Mouse (Mus musculus) forebrain, postnatal 0 days (tissue): ENCODE measurements at regions not wholly inside any gene's neighbourhood (a gene's known extent, or its start where the extent isn't known, plus 50 kb on each side); places are given as distances from the start of the nearest gene placed in this dataset.

Experiments used
- ATAC-seq: fragments of 200-750 bp; cut with Nextera tagmentation; 2 replicates; pipeline ENCODE4 v1.8.0; 2017; ENCODE audit warnings: mild to moderate bottlenecking, moderate library complexity
- DNase-seq: peaks from one replicate; pipeline ENCODE4 v3.0.0-alpha.2; 2015
- H3K27ac ChIP-seq: fragments of 300-500 bp; sonication (generic); 2 replicates; pipeline ENCODE4 v1.5.1; 2014; ENCODE audit warnings: low read depth, mild to moderate bottlenecking, antibody characterized with exemption, low read length, moderate library complexity, mixed read lengths
- H3K27me3 ChIP-seq: fragments of 300-500 bp; sonication (generic); 2 replicates; pipeline ENCODE4 v1.6.1; 2014; ENCODE audit warnings: mild to moderate bottlenecking, low read length, mixed read lengths; ENCODE audit not compliant: insufficient read depth
- H3K36me3 ChIP-seq: fragments of 300-500 bp; sonication (generic); 2 replicates; pipeline ENCODE4 v1.6.1; 2014; ENCODE audit warnings: mild to moderate bottlenecking, moderate library complexity; ENCODE audit not compliant: insufficient read depth
- H3K4me1 ChIP-seq: fragments of 300-500 bp; sonication (generic); 2 replicates; pipeline ENCODE4 v1.6.1; 2014; ENCODE audit warnings: antibody characterized with exemption; ENCODE audit not compliant: insufficient read depth
- H3K4me2 ChIP-seq: fragments of 300-500 bp; sonication (generic); 2 replicates; pipeline ENCODE4 v1.6.1; 2014; ENCODE audit warnings: low read depth, mild to moderate bottlenecking, moderate library complexity
- H3K4me3 ChIP-seq: fragments of 300-500 bp; sonication (generic); 2 replicates; pipeline ENCODE4 v1.5.1; 2014; ENCODE audit warnings: low read depth, low read length, mixed read lengths
- H3K9ac ChIP-seq: fragments of 300-500 bp; sonication (generic); 2 replicates; pipeline ENCODE4 v1.6.1; 2014; ENCODE audit warnings: mild to moderate bottlenecking
- H3K9me3 ChIP-seq: fragments of 300-500 bp; sonication (generic); 2 replicates; pipeline ENCODE4 v1.6.1; 2016; ENCODE audit warnings: low read length
- CTCF ChIP-seq: sonication (generic); IDR thresholded peaks from 2 replicates; pipeline ENCODE4 v1.5.1; 2016; ENCODE audit warnings: antibody characterized with exemption, control low read depth, low read depth
- WGBS: fragments of 180-500 bp; shearing (Covaris S2); extraction: QIAGEN DNeasy Blood & Tissue Kit; methylation state at CpG from one replicate; pipeline ENCODE4 v1.1.7; 2014; 5-methylcytosine and 5-hydroxymethylcytosine counted together

DNA sequence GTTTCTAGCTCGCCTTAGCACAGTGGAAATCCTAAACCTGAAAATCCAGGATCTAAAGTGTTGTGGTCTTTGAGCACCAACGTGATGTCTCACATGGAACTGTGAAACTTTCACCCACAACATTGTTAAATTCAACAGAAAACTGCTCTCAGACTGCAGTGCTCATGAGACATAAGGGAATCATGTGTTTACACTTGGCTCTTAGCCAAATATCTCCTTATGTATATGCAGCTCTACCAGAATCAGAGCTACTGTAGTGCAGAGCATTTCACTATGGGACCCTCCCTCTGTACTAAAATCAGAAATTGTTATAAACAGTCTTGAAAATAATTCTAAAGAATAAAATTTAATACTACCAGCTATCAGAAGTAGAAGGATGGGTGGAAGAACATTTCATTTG lies 778.8 kb upstream of the Fam84a start:
- no peak overlapping the region for H3K4me3 ChIP-seq
- WGBS, result 76% methylated on average over 2 of the region's 2 CpGs
- no peak overlapping the region for H3K9ac ChIP-seq
- no peaks in the 10 kb centered on the region for H3K9me3 ChIP-seq
- DNase-seq (peak; percentile 18), ATAC-seq (peak; percentile 70)
- no peaks in the 10 kb centered on the region for H3K4me1 ChIP-seq
- H3K27me3 ChIP-seq, result no peaks in the 10 kb centered on the region
- H3K4me2 ChIP-seq, result no peak overlapping the region
- no peak overlapping the region for H3K27ac ChIP-seq
- no peaks in the 10 kb centered on the region for H3K36me3 ChIP-seq
- TF ChIP-seq CTCF, result no peak

GRCm38 (mm10) chr12:14927580-14927979 lies 775.7 kb upstream of the Fam84a start:
- TF ChIP-seq CTCF, result no peak
- H3K4me2 ChIP-seq, result no peak overlapping the region
- no peak for DNase-seq
- no peaks in the 10 kb centered on the region for H3K27me3 ChIP-seq
- 19% methylated on average over 1 of the region's 1 CpGs for WGBS
- no peaks in the 10 kb centered on the region for H3K36me3 ChIP-seq
- H3K4me3 ChIP-seq, result no peak overlapping the region
- H3K9me3 ChIP-seq, result no peaks in the 10 kb centered on the region
- no peak overlapping the region for H3K9ac ChIP-seq
- no peaks in the 10 kb centered on the region for H3K4me1 ChIP-seq
- ATAC-seq, result peak; percentile 23; the same call in 1 of the 2 replicates
- H3K27ac ChIP-seq, result no peak overlapping the region

- H3K9ac ChIP-seq, result no peak overlapping the region
- TF ChIP-seq CTCF, result no peak
- H3K27ac ChIP-seq, result no peak overlapping the region
- DNase-seq (peak; percentile 18), ATAC-seq (peak; percentile 55)
- no peak overlapping the region for H3K4me3 ChIP-seq
- no peaks in the 10 kb centered on the region for H3K9me3 ChIP-seq
- H3K36me3 ChIP-seq, result no peaks in the 10 kb centered on the region
- no peaks in the 10 kb centered on the region for H3K4me1 ChIP-seq
- H3K4me2 ChIP-seq, result no peak overlapping the region
- H3K27me3 ChIP-seq, result no peaks in the 10 kb centered on the region
Measured at GRCm38 (mm10) chr12:14923768-14924167, 771.9 kb upstream of the Fam84a start.

- 77% methylated on average over 4 of the region's 4 CpGs for WGBS
- Histone ChIP-seq H3K27ac (no peak overlapping the region), H3K4me1 (no peaks in the 10 kb centered on the region), H3K4me3 (no peak overlapping the region), H3K4me2 (no peak overlapping the region), H3K36me3 (no peaks in the 10 kb centered on the region), H3K27me3 (no peaks in the 10 kb centered on the region), H3K9me3 (no peaks in the 10 kb centered on the region), H3K9ac (no peak overlapping the region)
- no peak for TF ChIP-seq CTCF
- ATAC-seq (no peak), DNase-seq (no peak)
Measured at GRCm38 (mm10) chr12:14911931-14912330, 760.1 kb upstream of the Fam84a start.

GRCm38 (mm10) chr12:14883136-14883535 lies 731.3 kb upstream of the Fam84a start:
- Histone ChIP-seq H3K27me3 (no peaks in the 10 kb centered on the region), H3K9me3 (no peaks in the 10 kb centered on the region), H3K36me3 (no peaks in the 10 kb centered on the region), H3K4me1 (no peaks in the 10 kb centered on the region), H3K4me3 (no peak overlapping the region), H3K4me2 (no peak overlapping the region), H3K9ac (no peak overlapping the region), H3K27ac (no peak overlapping the region)
- ATAC-seq (no peak), DNase-seq (no peak)
- TF ChIP-seq CTCF, result no peak
- WGBS, result 84% methylated on average over 4 of the region's 4 CpGs

DNA sequence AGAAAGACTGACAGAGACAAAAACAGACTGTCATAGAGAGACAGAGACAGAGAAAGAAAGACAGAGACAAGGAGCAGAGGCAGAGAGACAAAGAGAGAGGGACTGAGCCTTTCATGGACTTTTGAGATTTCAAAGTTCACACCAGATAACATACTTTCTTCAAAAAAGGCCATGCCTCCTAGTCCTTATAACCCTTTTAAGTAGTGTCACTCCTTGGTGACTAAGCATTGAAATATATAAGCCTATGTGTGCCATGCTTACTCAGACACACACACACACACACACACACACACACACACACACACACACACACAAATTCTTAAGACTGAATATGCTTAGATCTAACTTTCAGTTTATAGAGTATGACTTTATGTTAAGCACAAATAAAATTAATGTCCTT lies 728.6 kb upstream of the Fam84a start:
- ATAC-seq (no peak), DNase-seq (no peak)
- Histone ChIP-seq H3K4me3 (no peak overlapping the region), H3K9me3 (no peaks in the 10 kb centered on the region), H3K27ac (no peak overlapping the region), H3K27me3 (no peaks in the 10 kb centered on the region), H3K4me1 (no peaks in the 10 kb centered on the region), H3K4me2 (no peak overlapping the region), H3K36me3 (no peaks in the 10 kb centered on the region), H3K9ac (no peak overlapping the region)
- TF ChIP-seq CTCF, result no peak

DNA sequence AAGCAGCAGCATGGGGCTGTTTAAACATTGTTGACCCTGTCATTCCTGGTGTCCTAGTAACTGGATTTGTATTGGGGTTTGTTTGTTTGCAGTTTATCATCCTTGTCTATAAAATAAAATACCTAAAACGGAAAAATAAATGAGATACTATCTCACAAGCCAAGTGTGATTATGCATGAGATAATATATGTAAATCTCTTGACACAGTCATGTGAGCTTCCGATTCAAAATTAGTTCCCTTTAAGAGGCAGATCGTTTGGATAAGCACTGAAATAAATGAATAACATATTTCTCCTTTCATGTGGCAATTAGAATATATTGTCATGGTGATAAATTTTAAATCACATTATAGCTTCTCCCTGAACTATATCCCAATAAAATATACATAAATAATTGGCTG lies 723.4 kb upstream of the Fam84a start:
- ATAC-seq (peak; percentile 53; the same call in 1 of the 2 replicates), DNase-seq (no peak)
- Histone ChIP-seq H3K36me3 (no peaks in the 10 kb centered on the region), H3K27me3 (no peaks in the 10 kb centered on the region), H3K9me3 (no peaks in the 10 kb centered on the region), H3K4me2 (no peak overlapping the region), H3K4me1 (no peaks in the 10 kb centered on the region), H3K4me3 (no peak overlapping the region), H3K9ac (no peak overlapping the region), H3K27ac (no peak overlapping the region)
- no peak for TF ChIP-seq CTCF
- 14% methylated on average over 3 of the region's 3 CpGs for WGBS

- Histone ChIP-seq H3K4me1 (no peaks in the 10 kb centered on the region), H3K27me3 (no peaks in the 10 kb centered on the region), H3K36me3 (no peaks in the 10 kb centered on the region), H3K4me3 (no peak overlapping the region), H3K27ac (peak overlapping the region; percentile 1; the same call in 1 of the 2 replicates), H3K9me3 (no peaks in the 10 kb centered on the region), H3K4me2 (no peak overlapping the region), H3K9ac (no peak overlapping the region)
- WGBS, result 47% methylated on average over 3 of the region's 3 CpGs
- ATAC-seq, result peak; percentile 90
- DNase-seq, result peak; percentile 52
- TF ChIP-seq CTCF, result no peak
Measured at GRCm38 (mm10) chr12:14871336-14871910, 719.6 kb upstream of the Fam84a start.
